Mouse (Mus musculus) neural tube, embryonic 11.5 days (tissue): ENCODE measurements around the gene Cacnb3. TPM values are rescaled to one million over a fixed set of nuclear protein-coding genes. Genes with fewer than 3 reads are reported as not detected.

ENCODE experiments used
- ATAC-seq: fragments of 200-750 bp; cut with Nextera tagmentation; 2 replicates; pipeline ENCODE4 v1.8.0; 2017; ENCODE audit warnings: moderate number of reproducible peaks, mild to moderate bottlenecking, moderate TSS enrichment, moderate library complexity; ENCODE audit not compliant: insufficient read depth, low FRiP score, low TSS enrichment
- DNase-seq: peaks from one replicate; pipeline ENCODE4 v3.0.0-alpha.2; 2015; ENCODE audit warnings: low spot score
- H3K27ac ChIP-seq: fragments of 300-500 bp; sonication (generic); 2 replicates; pipeline ENCODE4 v1.5.1; 2014; ENCODE audit warnings: low read depth, mild to moderate bottlenecking, low read length
- H3K27me3 ChIP-seq: fragments of 300-500 bp; sonication (generic); 2 replicates; pipeline ENCODE4 v1.6.1; 2014; ENCODE audit warnings: mild to moderate bottlenecking, low read length, mixed read lengths; ENCODE audit not compliant: control insufficient read depth, insufficient read depth
- H3K36me3 ChIP-seq: fragments of 300-500 bp; sonication (generic); 2 replicates; pipeline ENCODE4 v1.6.1; 2014; ENCODE audit warnings: mild to moderate bottlenecking, low read length, moderate library complexity, mixed read lengths; ENCODE audit not compliant: control insufficient read depth, insufficient read depth
- H3K4me1 ChIP-seq: fragments of 300-500 bp; sonication (generic); 2 replicates; pipeline ENCODE4 v1.6.1; 2014; ENCODE audit warnings: low read length, mixed read lengths; ENCODE audit not compliant: control insufficient read depth, insufficient read depth
- H3K4me2 ChIP-seq: fragments of 300-500 bp; sonication (generic); 2 replicates; pipeline ENCODE4 v1.6.1; 2014; ENCODE audit warnings: low read depth, mild to moderate bottlenecking, moderate library complexity
- H3K4me3 ChIP-seq: fragments of 300-500 bp; sonication (generic); 2 replicates; pipeline ENCODE4 v1.5.1; 2014; ENCODE audit warnings: low read depth, low read length
- H3K9ac ChIP-seq: fragments of 300-500 bp; sonication (generic); 2 replicates; pipeline ENCODE4 v1.6.1; 2014; ENCODE audit warnings: mild to moderate bottlenecking, low read length
- H3K9me3 ChIP-seq: fragments of 300-500 bp; sonication (generic); 2 replicates; pipeline ENCODE4 v1.6.1; 2016; ENCODE audit warnings: low read length; ENCODE audit not compliant: control insufficient read depth
- WGBS: fragments of 180-500 bp; shearing (Covaris S2); extraction: QIAGEN DNeasy Blood & Tissue Kit; methylation state at CpG from one replicate; pipeline ENCODE4 v1.1.7; 2014; 5-methylcytosine and 5-hydroxymethylcytosine counted together
- polyA plus RNA-seq: library from polyadenylated mRNA; unstranded; fragments of >200 nt; fragmentation: Nextera tagmentation; extraction: Ambion mirVana; gene quantifications from 2 replicates; pipeline ENCODE4 v1.2.1, GENCODE M21; 2014

Gene Cacnb3
- polyA plus RNA-seq, 1 experiment from 2014 or later = 58.4 TPM

GRCm38 (mm10) chr15:98673732-98674131 lies 43.1 kb downstream of the Cacnb3 start:
- no peaks in the 10 kb centered on the region for H3K9me3 ChIP-seq
- H3K4me2 ChIP-seq = peak overlapping the region; percentile 87
- 81% methylated on average over 7 of the region's 7 CpGs for WGBS
- ATAC-seq (no peak), DNase-seq (no peak)
- peak overlapping the region; percentile 18; the same call in 1 of the 2 replicates for H3K9ac ChIP-seq
- H3K36me3 ChIP-seq = no peaks in the 10 kb centered on the region
- H3K27me3 ChIP-seq = peaks cover 13% of the 10 kb centered on the region; the same call in 1 of the 2 replicates
- peaks cover 32% of the 10 kb centered on the region for H3K4me1 ChIP-seq
- H3K27ac ChIP-seq = no peak overlapping the region
- no peak overlapping the region for H3K4me3 ChIP-seq

GRCm38 (mm10) chr15:98674284-98674993 lies 43.8 kb downstream of the Cacnb3 start:
- Histone ChIP-seq H3K4me2 (peak overlapping the region; percentile 87), H3K4me1 (peaks cover 32% of the 10 kb centered on the region), H3K27ac (peak overlapping the region; percentile 72; the same call in 1 of the 2 replicates), H3K4me3 (peak overlapping the region; percentile 48), H3K36me3 (no peaks in the 10 kb centered on the region), H3K9ac (peak overlapping the region; percentile 61), H3K27me3 (peaks cover 13% of the 10 kb centered on the region; the same call in 1 of the 2 replicates), H3K9me3 (no peaks in the 10 kb centered on the region)
- 14% methylated on average over 6 of the region's 7 CpGs for WGBS
- DNase-seq (peak; percentile 77), ATAC-seq (peak; percentile 73)

DNA sequence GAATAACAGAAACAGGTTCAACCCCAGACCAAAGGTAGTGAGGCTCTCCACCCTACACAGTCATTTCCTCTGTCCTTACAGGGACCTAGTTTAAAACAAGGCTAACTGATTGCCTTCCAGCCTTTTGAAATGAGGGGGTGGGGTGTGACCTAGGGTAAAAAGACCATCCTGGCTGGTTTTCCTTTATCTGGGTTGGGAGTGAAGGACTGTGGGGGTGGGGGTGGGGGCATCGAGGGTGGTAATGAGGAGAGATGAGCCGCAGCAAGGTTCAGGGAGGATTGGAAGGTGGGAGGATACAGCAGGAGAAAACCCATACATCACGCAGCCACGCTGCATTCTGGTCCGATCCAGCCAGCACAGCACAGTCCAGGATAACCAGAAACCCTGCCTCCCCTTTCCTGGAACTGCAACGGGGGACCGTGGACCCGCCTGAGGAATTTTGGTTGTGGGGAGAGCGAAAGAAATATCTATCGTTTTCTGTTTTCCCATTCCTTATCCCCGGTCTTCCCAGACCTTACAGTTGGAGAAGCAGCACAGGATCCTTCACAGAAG lies 44.4 kb downstream of the Cacnb3 start:
- H3K9me3 ChIP-seq = no peaks in the 10 kb centered on the region
- H3K4me3 ChIP-seq = peak overlapping the region; percentile 48
- H3K27me3 ChIP-seq = peaks cover 13% of the 10 kb centered on the region; the same call in 1 of the 2 replicates
- DNase-seq = peak; percentile 36
- H3K27ac ChIP-seq = peak overlapping the region; percentile 49; the same call in 1 of the 2 replicates
- peak; percentile 31 for ATAC-seq
- 15% methylated on average over 11 of the region's 11 CpGs for WGBS
- H3K4me2 ChIP-seq = peak overlapping the region; percentile 87
- peaks cover 32% of the 10 kb centered on the region for H3K4me1 ChIP-seq
- no peaks in the 10 kb centered on the region for H3K36me3 ChIP-seq
- H3K9ac ChIP-seq = peak overlapping the region; percentile 61

DNA sequence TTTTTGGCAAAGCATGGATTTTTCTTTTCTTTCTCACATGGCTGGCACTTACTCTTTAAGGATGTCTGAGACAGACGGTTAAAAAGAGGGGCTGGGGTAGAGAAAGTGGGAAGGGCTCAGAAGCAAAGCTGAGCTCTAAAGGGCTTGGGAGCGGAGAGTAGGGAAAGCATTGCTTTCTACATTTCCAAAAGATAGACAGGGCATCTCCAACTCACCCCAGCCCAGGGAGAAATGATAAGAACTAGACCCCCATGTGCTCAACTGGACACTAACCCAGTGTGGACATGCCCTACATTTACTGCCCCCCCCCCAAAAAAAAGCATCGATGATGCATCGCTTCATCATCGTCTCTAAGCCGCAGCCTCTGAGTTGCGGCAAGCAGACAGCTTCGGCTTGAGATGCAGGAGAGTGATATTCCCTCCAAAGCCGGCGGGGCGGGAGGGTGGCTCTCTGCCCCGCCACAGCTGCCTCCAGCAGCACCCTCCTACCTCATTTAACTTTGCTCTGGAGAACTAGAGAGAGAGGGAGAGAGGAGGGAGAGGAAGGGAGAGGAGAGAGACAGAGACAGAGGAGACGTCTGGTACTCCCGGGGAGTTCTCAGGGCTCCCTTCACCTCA lies 45.1 kb downstream of the Cacnb3 start:
- H3K27me3 ChIP-seq = peaks cover 13% of the 10 kb centered on the region; the same call in 1 of the 2 replicates
- no peak for ATAC-seq
- H3K27ac ChIP-seq = no peak overlapping the region
- H3K4me2 ChIP-seq = peak overlapping the region; percentile 87
- 5% methylated on average over 14 of the region's 14 CpGs for WGBS
- H3K4me1 ChIP-seq = peaks cover 32% of the 10 kb centered on the region
- peak overlapping the region; percentile 48 for H3K4me3 ChIP-seq
- peak overlapping the region; percentile 61 for H3K9ac ChIP-seq
- no peaks in the 10 kb centered on the region for H3K9me3 ChIP-seq
- peak; percentile 25 for DNase-seq
- no peaks in the 10 kb centered on the region for H3K36me3 ChIP-seq

GRCm38 (mm10) chr15:98676471-98676870 lies 45.8 kb downstream of the Cacnb3 start:
- no peak overlapping the region for H3K27ac ChIP-seq
- ATAC-seq = no peak
- no peaks in the 10 kb centered on the region for H3K9me3 ChIP-seq
- peaks cover 13% of the 10 kb centered on the region; the same call in 1 of the 2 replicates for H3K27me3 ChIP-seq
- WGBS = 0% methylated on average over 9 of the region's 9 CpGs
- H3K4me1 ChIP-seq = peaks cover 32% of the 10 kb centered on the region
- no peaks in the 10 kb centered on the region for H3K36me3 ChIP-seq
- H3K4me2 ChIP-seq = peak overlapping the region; percentile 87
- DNase-seq = peak; percentile 17
- H3K4me3 ChIP-seq = peak overlapping the region; percentile 48
- peak overlapping the region; percentile 61 for H3K9ac ChIP-seq

DNA sequence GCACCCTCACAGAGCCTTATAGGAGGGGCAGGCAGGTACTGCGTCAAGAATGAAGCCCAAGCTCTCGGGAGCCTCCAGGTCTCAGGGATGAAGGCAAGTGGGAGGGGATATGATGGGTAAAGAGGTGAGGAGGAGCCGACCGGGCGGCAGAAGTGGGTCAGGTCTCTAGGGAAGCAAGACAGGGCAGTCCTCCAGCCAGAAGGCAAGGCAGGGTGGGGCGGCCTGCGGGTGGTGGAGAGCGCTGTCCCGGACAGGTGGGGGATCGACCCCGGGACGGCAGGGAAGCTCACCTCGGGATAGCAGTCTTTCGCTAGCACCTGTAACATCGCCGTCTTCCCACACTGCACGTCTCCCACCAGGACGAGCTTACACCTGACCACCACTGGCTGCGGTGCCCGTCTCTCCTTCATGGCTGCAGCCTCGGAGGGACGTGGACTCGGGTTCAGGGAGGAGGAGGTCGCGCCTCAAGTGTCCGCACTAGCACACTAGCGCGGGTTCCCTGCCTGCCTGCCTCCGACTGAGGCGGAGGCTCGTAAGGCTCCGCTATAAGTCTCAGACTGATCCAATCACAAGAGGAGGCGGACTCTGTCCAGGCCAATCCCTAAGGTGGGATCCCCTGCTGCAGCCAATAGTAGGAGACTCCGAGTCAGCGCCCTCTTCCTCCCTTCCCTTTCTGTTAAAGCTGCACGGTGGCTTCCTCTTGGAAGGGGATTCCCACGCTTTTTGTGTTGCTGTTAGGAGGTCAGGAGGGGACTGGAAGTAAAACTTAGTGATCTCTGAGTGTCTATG lies 46.5 kb downstream of the Cacnb3 start, which contains the start of gene Rnd1:
Rnd1 (minus strand) TSS at position 522 of the 789 bp plus-strand sequence.
- no peaks in the 10 kb centered on the region for H3K9me3 ChIP-seq
- H3K36me3 ChIP-seq = no peaks in the 10 kb centered on the region
- 1% methylated on average over 37 of the region's 37 CpGs for WGBS
- H3K4me3 ChIP-seq = peak within 1 kb of the TSS; percentile 48
- peak within 1 kb of the TSS; percentile 61 for H3K9ac ChIP-seq
- ATAC-seq (peak; percentile 91), DNase-seq (peak; percentile 89)
- peak within 1 kb of the TSS; percentile 87 for H3K4me2 ChIP-seq
- H3K27me3 ChIP-seq = peaks cover 13% of the 10 kb centered on the region; the same call in 1 of the 2 replicates
- no peak within 1 kb of the TSS for H3K27ac ChIP-seq
- H3K4me1 ChIP-seq = peaks cover 32% of the 10 kb centered on the region

- Histone ChIP-seq H3K27me3 (peaks cover 13% of the 10 kb centered on the region; the same call in 1 of the 2 replicates), H3K9ac (no peak overlapping the region), H3K4me3 (no peak overlapping the region), H3K36me3 (no peaks in the 10 kb centered on the region), H3K27ac (no peak overlapping the region), H3K4me2 (no peak overlapping the region; the same call in 1 of the 2 replicates), H3K4me1 (peaks cover 32% of the 10 kb centered on the region), H3K9me3 (no peaks in the 10 kb centered on the region)
- WGBS = 78% methylated on average over 7 of the region's 7 CpGs
- no peak for ATAC-seq
- DNase-seq = no peak
Measured at GRCm38 (mm10) chr15:98677977-98678376, 47.3 kb downstream of the Cacnb3 start.

DNA sequence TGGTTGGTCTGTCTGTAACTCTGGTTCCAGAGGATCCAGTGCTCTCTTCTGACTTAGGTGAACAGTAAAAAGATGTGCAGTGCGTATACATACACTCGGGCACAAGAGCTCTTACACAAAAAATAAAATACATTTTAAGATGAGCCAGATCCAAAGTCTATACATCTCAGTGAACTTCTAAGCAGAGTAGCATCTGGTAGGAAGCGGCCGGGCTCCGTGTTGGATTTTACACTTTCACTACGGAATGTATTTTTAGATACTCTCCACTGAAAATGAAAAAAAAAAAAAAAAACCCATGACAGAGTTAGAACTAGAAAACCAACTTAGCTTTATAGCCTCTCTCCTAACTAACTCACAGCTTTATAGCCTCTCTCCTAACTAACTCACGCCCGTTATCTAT lies 50.0 kb downstream of the Cacnb3 start:
- Histone ChIP-seq H3K27ac (no peak overlapping the region), H3K9ac (no peak overlapping the region), H3K9me3 (no peaks in the 10 kb centered on the region), H3K4me2 (no peak overlapping the region), H3K36me3 (no peaks in the 10 kb centered on the region), H3K4me3 (no peak overlapping the region), H3K4me1 (peaks cover 13% of the 10 kb centered on the region), H3K27me3 (peaks cover 10% of the 10 kb centered on the region; the same call in 1 of the 2 replicates)
- DNase-seq (no peak), ATAC-seq (no peak)
- 89% methylated on average over 8 of the region's 8 CpGs for WGBS
